Mouse (Mus musculus) ES-Bruce4 (cell line): ENCODE data around the gene Terf2ip.

Experiments
- CTCF ChIP-seq: IDR thresholded peaks from one replicate; pipeline ENCODE4 v1.8.1; 2011; ENCODE audit warnings: low read depth, low read length
- POLR2A ChIP-seq: IDR thresholded peaks from one replicate; pipeline ENCODE4 v1.8.1; 2011; ENCODE audit warnings: low read length; ENCODE audit not compliant: insufficient read depth

DNA sequence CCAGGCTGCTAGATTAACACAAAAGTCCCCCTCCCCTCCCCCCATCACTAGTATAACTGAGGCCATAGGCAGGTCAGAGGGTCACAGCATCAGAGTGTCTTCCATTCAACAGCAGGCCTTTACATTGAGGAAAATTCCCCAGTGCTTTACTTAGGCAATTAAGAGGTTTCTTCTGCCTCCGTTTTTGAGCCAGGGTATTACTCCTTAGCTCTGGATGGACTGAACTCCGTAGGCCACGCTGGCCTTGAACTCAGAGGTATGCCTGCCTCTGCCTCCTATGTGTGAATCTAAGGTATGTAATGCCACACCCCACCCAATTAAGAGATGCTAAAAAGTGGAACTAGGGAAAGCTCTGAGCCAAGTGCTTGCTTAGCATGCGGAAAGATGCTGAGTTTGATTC, 47.7 kb upstream of the Terf2ip start:
- TF ChIP-seq POLR2A, result no peak
- no peak for TF ChIP-seq CTCF
